Mouse (Mus musculus) spleen, postnatal 4 days (tissue): ENCODE results near the gene H2-Q7.
"Not testable (repeated sequence)": the region's sequence is repeated elsewhere in the genome, so short reads cannot be mapped to it uniquely, and the experiment has no call there.

Experiments used
- DNase-seq, 2 experiments: peaks; one replicate each; pipeline ENCODE4 v3.0.0; 2022; ENCODE audit warnings: low spot score in 2 of 2

Gene H2-Q7

DNA sequence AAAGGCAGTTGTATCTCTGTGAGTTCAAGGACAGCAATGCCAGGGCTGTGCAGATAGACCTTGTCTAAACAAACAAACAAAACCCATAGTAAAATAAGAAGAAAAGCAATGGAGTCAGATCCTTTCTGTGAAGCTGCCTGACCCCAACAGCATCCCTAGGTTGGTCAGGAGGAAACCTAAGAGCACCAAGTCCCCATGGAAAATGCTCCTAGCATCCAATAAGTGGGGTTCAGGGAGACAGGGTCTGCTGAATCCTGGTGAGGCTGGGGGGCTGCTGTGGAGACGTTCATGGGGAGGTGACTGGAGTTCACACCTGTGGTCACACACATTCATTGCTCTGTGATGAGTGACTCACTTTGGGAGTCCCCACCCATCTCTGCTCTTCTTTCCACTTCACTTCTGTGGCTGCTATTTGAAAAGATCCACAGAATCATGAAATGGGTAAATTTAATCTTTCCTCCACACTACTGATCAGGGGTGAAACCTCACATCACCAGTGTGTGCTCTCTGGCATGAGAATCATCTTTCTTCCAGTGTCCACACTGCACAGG lies 1.5 kb upstream of the H2-Q7 start:
- DNase-seq: not testable (repeated sequence)

DNA sequence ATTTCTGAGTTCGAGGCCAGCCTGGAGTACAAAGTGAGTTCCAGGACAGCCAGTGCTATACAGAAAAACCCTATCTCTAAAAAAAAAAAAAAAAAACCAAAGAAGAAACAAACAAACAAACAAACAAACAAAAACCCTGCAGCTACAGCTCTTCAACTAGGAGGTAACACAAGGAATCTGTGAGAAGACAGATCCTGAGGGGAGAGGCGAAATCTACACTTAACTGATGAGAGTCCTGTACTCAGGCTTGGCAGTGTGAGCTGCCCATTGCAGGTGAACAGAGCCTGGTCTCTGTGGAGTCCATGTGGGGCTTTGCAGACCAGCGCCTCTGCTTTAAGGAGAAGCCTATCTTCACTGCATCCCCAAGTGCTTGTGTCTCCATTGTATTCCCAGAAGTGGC lies 560 bp upstream of the H2-Q7 start:
- not testable (repeated sequence) for DNase-seq

DNA sequence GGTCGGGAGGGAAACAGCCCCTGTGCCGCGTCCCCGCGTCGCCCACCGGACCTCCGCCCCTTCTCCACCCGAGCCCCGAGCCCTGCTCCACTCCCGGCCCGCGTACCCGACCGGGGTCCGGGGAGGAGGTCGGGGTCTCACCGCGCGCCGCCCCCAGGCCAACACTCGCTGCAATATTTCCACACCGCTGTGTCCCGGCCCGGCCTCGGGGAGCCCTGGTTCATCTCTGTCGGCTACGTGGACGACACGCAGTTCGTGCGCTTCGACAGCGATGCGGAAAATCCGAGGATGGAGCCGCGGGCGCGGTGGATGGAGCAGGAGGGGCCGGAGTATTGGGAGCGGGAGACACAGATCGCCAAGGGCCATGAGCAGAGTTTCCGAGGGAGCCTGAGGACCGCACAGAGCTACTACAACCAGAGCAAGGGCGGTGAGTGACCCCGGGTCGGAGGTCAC lies 366 bp downstream of the H2-Q7 start:
- DNase-seq: not testable (repeated sequence)

DNA sequence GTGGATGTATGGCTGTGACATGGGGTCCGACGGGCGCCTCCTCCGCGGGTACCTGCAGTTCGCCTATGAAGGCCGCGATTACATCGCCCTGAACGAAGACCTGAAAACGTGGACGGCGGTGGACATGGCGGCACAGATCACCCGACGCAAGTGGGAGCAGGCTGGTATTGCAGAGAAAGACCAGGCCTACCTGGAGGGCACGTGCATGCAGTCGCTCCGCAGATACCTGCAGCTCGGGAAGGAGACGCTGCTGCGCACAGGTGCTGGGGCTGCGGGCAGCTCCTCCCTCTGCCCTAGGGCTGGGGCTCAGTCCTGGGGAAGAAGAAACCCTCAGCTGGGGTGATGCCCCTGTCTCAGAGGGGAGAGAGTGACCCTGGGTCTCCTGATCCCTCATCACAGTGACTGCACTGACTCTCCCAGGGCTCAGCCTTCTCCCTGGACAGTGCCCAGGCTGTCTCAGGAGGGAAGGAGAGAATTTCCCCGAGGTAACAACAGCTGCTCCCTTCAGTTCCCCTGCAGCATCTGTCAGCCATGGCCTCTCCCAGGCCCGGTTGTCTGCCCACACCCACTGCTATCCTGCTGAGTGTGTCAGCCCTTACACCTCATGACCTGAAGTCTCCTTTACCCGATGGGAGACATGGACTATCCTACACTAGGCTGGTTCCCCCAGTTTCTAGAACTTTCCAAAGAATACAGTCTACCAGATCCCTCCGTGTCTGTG lies 1.1 kb downstream of the H2-Q7 start:
- DNase-seq: not testable (repeated sequence)

DNA sequence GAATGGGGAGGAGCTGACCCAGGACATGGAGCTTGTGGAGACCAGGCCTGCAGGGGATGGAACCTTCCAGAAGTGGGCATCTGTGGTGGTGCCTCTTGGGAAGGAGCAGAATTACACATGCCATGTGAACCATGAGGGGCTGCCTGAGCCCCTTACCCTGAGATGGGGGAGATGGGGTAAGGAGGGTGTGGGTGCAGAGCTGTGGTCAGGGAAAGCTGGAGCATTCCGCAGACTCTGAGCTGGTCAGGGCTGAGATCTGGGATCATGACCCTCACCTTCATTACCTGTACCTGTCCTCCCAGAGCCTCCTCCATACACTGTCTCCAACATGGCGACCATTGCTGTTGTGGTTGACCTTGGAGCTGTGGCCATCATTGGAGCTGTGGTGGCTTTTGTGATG lies 3.4 kb downstream of the H2-Q7 start:
- DNase-seq: not testable (repeated sequence)

DNA sequence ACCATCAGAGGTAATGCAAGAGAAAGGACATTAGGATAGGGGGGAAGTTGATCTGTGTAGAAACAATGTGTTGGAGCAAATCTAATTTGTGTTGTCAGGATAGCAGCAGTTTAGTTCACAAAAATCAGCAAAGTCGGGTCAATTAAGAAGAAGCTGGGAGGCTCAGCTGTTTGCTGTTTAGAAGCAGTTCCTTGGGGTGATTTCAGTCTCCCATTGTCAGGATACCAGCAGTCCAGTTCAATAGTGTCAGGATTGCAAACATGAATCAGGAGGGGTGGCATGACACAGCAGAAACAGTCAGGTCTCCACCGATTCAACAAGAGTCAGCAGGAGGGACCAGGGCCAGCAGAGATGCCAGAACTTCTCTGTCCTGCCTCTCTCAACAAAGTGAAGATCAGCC lies 5.6 kb downstream of the H2-Q7 start:
- DNase-seq: not testable (repeated sequence)

DNA sequence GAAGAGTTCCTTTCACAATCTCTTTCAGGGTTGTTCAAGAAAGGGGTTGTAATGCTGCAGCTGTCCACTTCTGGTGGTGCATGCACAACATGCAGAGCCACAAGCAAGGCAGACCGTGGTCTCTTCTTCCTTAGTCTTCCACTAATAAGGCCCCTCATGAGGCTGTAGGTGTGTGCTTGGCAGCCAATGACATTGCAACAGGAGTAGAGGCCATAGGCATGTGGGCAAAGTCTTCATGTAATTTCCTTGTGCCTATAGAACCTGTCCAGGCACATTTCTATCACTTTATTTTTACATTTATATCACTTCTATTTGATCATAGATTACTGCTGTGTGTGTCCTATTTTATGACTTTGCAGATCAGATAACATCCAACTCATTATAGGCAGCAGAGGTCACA lies 19.3 kb downstream of the H2-Q7 start:
- not testable (repeated sequence) for DNase-seq

DNA sequence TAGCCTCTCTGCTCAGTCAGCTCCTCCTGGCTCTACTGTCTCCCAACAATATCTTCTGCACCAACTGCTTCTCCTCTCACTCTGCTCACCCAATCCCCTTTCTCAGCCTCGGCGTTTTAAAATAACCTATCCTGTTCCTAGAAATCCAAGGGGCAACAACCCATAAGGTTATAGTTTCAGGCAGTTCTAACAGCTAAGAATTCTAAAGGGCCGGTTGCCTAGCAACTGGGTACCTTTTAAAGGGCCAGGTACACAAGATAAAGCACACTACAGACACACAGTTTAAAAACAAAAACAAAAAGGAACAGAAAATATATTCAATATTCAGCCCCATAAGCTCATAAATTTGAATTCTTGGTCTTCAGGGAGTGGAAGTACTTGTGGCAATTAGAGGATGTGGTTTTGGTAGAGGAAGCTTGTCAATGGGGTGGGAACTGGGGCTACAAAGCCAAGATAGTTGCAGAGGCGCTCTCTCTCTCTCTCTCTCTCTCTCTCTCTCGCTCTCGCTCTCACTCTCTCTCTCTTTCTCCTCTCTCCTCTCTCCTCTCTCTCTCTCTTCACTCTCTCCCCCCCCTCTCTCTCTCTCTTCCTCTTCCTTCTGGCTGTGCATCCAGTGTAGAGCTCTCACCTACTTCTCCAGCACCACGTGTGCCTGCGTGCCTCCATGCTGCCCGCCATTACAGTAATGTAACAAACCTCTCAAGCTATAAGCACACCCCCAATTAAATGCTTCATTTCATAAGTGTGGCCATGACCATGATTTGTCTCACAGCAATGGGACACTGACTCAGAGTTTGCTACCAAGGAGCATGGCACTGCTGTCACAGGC lies 21.8 kb downstream of the H2-Q7 start:
- DNase-seq: not testable (repeated sequence)

DNA sequence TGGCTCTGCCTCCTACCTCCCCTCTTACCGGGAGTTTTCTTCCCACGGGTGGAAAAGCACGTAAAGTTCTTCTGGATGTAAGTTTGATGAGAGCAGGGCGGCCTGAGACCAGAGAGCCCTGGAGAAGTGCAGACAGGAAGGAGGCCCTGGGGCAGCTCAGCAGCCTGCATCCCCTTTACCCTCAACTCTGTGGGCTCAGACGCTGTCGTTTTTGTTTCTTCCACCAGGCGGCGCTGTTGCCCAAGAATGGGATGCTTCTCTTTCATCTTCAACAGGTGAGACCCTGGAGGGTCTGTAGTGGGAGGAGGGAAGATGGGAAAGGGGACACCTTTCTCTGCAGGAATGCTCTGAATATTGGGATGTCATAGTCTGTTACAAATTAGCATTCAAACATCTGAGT lies 26.7 kb downstream of the H2-Q7 start:
- DNase-seq: not testable (repeated sequence)

DNA sequence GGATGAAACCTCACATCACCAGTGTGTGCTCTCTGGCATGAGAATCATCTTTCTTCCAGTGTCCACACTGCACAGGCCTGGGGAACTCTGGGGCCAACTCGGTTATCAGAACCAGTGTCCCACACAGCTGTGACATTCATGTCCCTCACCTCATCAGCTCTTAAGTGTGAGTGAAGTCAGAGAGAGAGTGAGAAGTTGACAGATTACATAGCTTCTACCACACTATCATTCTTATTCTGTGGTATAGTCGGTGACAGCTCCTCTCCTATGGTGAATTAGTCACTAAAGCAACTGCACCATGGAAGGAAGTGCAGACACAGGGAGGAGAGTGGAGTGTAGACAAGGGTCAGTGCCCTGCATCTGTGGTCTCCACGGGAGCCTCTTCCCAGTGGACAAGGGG lies 30.0 kb downstream of the H2-Q7 start:
- not testable (repeated sequence) for DNase-seq

DNA sequence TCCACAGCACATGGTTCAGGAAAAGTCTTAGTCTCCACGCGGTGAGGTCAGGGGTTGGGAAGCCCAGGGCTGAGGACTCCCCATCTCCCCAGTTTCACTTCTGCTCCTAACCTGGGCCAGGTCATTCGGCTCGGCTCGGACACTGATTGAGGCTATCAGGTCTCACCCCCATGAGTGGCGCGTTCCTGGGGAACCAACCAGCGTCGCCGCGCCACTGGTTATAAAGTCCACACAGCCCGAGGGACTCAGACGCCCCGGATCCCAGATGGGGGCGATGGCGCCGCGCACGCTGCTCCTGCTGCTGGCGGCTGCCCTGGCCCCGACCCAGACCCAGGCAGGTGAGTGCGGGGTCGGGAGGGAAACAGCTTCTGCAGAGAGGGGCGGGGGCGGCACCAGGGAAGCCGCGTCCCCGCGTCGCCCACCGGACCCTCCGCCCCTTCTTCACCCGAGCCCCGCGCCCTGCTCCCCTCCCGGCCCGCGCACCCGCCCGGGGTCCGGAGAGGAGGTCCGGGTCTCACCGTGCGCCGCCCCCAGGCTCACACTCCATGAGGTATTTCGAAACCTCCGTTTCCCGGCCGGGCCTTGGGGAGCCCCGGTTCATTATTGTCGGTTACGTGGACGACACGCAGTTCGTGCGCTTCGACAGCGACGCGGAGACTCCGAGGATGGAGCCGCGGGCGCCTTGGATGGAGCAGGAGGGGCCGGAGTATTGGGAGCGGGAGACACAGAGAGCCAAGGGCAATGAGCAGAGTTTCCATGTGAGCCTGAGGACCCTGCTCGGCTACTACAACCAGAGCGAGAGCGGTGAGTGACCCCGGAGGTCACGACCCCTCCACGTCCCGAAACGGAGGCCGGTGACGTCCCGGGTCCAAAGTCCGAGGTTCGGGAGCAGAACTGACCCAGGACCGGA lies 31.1 kb downstream of the H2-Q7 start, which contains the start of gene H2-Q10:
Gene H2-Q10 (plus strand): TSS at position 248 of the 910 bp plus-strand sequence.
- DNase-seq: peak in 1 of 2 experiments; percentile 64

DNA sequence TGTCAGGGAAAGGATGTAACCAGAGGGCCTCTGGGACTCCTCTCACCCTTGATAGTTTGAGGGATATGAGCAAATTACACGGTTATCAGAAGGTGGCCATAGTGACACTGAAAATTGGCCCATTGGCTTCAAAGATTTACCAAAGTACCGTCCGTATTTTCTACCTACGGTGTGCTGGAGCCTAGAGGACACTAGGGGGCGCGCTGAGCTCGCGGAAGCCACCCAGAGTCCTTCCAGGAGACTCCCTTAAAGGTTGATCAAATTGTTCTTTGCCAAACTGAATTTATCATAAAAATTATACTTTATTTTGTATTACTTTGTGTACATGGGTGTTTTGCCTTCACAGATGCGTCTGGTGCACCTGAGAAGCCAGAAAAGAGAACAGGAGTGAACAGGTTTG lies 45.1 kb downstream of the H2-Q7 start:
- DNase-seq: peak; percentile 42 to 79

DNA sequence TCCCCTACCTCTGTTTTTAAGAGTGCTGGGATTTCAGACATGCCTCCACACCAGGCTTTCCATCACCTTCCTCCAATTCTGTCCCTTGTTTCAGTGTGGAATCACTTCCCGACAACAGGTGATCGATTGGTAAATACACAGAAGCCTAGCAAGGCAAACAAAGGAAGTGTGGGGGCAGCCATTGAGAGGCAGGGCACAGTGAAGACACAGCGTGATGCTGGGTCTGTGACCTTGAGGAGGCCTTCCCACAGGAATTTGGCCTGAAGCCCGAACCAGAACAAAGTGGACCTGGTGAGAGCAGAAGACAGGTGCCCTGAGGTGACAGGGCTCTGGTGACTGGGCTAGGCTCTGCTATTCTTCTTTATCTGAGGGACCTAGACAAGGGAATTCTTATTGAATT lies 46.7 kb downstream of the H2-Q7 start:
- no peak for DNase-seq

DNA sequence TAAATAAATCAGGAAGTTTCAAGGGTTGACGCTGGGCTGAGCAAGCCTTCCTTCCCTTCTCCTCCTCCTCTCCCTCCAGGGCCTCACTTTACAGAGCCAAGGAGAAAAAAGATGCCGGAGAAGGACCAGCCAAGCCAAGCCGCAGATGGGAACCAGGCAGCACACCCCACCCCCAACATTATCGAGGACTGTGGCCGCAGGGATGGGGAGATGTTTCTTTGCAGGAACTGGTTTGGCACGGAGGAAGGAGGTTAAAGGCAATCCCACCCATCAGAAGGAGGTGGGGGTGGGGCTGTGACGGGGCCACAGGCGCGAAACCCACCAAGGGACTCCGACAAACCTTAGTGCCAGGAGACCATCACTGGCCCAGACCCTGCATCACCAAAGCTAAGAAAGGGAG lies 47.8 kb downstream of the H2-Q7 start:
- no peak for DNase-seq

DNA sequence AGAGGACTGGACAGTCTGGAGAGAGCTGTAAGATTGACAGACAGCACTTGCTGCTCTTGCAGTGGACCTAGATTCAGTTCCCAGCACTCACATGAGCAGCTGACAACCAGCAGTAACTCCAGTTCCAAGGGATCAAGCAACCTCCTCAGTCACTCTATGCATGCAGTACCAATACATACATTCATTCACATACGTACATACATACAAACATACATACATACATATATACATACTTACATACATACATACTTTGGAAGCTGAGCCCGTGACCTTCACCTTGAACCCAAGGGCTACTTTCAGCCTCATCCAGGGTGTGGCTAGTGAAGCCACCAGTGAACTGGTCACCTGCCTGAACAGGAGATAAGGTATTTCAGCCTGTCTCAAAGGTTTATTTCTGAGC lies 49.1 kb downstream of the H2-Q7 start:
- DNase-seq: no peak

DNA sequence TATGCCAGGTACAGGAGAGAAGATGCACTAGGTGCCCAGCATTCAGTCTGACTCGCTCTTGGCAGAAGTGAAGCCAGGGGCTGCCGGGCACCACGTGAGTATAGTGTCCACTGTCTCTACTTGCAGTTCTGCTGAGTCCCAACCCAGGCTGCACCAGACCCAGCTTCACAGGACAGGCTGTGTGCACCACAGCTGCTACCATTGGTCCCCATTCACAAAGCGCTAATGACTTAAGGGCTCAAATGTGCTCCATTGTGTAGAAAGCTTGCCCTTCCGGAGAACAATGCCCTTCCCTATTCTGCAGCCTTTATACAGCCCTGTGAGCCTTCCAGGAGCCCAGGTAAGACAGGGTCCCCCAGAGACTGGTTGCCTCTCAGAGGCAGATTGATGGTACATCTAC lies 51.4 kb downstream of the H2-Q7 start:
- no peak for DNase-seq
